Mouse (Mus musculus): ENCODE results near the gene Ccdc102a. TPM values are rescaled to one million over a fixed set of nuclear protein-coding genes. Genes with fewer than 3 reads are reported as not detected.

Ccdc102a gene
- total RNA-seq, 1 experiment, result 10.7 TPM

DNA sequence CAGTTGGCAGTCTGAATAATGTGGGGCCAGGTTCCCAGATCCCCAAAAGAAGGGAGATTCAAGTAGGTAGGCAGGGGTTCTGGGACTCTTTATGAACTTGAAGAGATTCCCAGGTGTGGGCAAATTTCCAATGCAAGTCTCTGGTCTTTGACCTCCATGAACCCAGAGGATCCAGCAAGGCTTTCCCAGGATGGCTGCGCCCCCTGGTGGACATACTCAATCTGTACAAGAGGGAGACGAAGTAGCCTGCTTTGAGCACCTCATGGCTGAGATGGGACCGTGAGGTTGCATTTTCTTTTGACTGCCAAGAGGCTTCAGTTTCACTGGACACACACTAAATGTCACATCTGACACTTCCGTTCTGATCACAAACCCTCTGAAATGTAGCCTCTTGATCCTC, 9.1 kb downstream of the Ccdc102a start:
- no peak overlapping the region for H3K4me3 ChIP-seq (ENCODE audit: insufficient read depth in 1 of 2, low read depth in 1 of 2, low read length in 2 of 2, poor library complexity in 1 of 2, severe bottlenecking in 1 of 2)
- in situ Hi-C loops (cut with MboI; ENCODE audit: low sequenced_read_pairs in 2 of 2, unreplicated experiment in 2 of 2), result no loop called here
- DNase-seq (ENCODE audit: low read depth, low spot score), result peak; percentile 79
- no peaks in the 10 kb centered on the region for H3K9me3 ChIP-seq (ENCODE audit: control insufficient read depth, insufficient read depth, low read depth, low read length)
- peaks cover 7% of the 10 kb centered on the region; the same call in 1 of the 2 replicates for H3K36me3 ChIP-seq (ENCODE audit: control insufficient read depth, insufficient read depth, low read length, poor library complexity, severe bottlenecking)
- TF ChIP-seq MAFK (IDR thresholded peaks at IDR 0.05; ENCODE audit: insufficient read depth, low read depth, low read length) (peak; percentile 13; the same call in 1 of the 2 replicates), CHD2 (IDR thresholded peaks at IDR 0.05; ENCODE audit: low read depth, low read length) (no peak), ZC3H11A (IDR thresholded peaks at IDR 0.05; ENCODE audit: borderline replicate concordance, low read depth, low read length) (peak; percentile 48; the same call in 1 of the 2 replicates)
- H3K4me1 ChIP-seq (ENCODE audit: control insufficient read depth in 2 of 2, insufficient read depth in 2 of 2, low read length in 2 of 2, poor library complexity in 1 of 2), result peaks cover 0 to 2% of the 10 kb centered on the region in 2 experiments; a peak in 2 of 4 replicates
- no peak overlapping the region for H3K27ac ChIP-seq (ENCODE audit: insufficient read depth, low read depth, low read length, poor library complexity, severe bottlenecking)
- H3K9ac ChIP-seq (ENCODE audit: insufficient read depth, low read depth, low read length, poor library complexity, severe bottlenecking), result no peak overlapping the region

DNA sequence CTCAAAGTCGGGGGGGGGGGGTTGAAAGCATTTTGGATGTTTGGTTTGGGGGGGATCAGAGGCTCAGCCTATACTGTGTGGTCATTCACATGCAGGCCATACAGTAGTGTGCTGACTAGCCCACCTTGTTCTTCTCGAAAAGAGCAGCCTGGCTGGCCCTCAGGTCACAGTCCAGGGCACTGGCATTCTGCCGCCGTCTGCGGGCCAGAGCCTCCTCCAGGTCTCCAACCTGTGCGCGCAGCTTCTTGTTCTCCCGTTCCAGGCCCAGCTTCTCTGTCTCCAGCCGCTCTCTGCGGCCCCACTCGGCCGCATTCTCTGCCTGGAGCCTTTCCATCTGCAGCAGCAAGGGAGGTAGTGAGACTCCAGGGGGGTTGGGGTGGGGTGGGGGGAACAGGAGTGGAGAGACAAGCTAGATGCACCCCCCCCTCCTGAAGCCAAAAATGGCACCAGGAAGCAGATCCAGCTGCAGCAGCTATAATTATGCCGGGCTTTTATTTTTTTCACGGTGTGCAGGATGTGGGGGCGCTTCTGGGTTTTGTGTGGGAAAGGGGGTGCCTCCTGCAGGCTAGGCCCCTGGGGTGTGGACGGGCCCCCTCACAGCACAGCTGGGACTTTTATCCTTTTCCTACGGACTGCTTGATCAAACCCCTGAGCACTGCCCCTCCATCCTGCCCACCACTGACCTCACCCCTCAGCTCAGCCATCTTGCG, 10.2 kb downstream of the Ccdc102a start:
- no peak for TF ChIP-seq ZNF384 (IDR thresholded peaks at IDR 0.05; ENCODE audit: low read depth, low read length)
- TF ChIP-seq ZC3H11A (IDR thresholded peaks at IDR 0.05; ENCODE audit: borderline replicate concordance, low read depth, low read length), result no peak
- TF ChIP-seq HCFC1 (IDR thresholded peaks at IDR 0.05; ENCODE audit: borderline replicate concordance, insufficient read depth, low read length), result no peak
- no peak for TF ChIP-seq CHD2 (IDR thresholded peaks at IDR 0.05; ENCODE audit: low read depth, low read length)
- TF ChIP-seq MAFK (IDR thresholded peaks at IDR 0.05; ENCODE audit: insufficient read depth, low read depth, low read length), result no peak
- peaks cover 0 to 2% of the 10 kb centered on the region in 2 experiments; a peak in 1 of 4 replicates for H3K4me1 ChIP-seq (ENCODE audit: control insufficient read depth in 2 of 2, insufficient read depth in 2 of 2, low read length in 2 of 2, poor library complexity in 1 of 2)
- no peak overlapping the region for H3K27ac ChIP-seq (ENCODE audit: insufficient read depth, low read depth, low read length, poor library complexity, severe bottlenecking)

DNA sequence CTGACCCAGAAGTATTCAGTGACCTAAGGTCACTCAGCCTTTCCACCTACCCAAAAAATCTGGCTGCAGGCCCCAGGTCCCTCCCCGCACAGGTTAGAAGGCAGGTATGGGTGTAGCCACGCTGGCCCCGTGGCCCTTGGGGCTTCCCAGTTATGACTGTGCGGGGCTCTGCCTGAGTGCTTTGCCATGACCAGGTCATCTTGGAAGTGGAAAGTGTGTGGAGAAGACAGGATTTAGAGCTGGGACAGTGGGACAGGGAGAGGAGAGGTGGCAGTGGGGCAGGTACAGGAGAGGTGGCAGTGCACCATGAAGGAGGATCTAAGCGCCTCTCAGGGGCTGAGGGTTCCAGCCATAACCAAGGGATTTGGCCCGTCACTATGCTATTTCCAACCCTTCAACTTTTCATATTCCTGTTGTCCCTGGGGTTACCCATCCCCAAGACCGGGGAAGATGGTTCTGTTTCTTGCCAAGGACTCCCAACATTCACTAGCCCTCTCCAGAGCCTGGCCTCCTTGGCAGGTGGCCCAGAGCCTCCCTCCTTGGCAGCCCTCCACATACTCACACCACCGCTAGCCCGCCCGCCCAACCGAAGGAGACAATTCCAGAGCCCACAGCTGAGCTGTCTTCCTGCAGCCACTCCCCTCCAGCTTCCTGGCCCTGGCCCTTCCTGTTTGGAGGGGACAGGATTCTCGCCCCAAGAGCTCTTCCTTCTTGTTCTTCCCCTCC, 13.3 kb downstream of the Ccdc102a start:
- Histone ChIP-seq H3K4me1 (ENCODE audit: control insufficient read depth in 2 of 2, insufficient read depth in 2 of 2, low read length in 2 of 2, poor library complexity in 1 of 2) (peaks cover under 1 to 19% of the 10 kb centered on the region in 2 experiments; a peak in 2 of 4 replicates), H3K36me3 (ENCODE audit: control insufficient read depth, insufficient read depth, low read length, poor library complexity, severe bottlenecking) (peaks cover 9% of the 10 kb centered on the region; the same call in 1 of the 2 replicates), H3K9me3 (ENCODE audit: control insufficient read depth, insufficient read depth, low read depth, low read length) (no peaks in the 10 kb centered on the region), H3K27ac (ENCODE audit: insufficient read depth, low read depth, low read length, poor library complexity, severe bottlenecking) (no peak overlapping the region; the same call in 1 of the 2 replicates), H3K4me3 (ENCODE audit: insufficient read depth in 1 of 2, low read depth in 1 of 2, low read length in 2 of 2, poor library complexity in 1 of 2, severe bottlenecking in 1 of 2) (no peak overlapping the region), H3K9ac (ENCODE audit: insufficient read depth, low read depth, low read length, poor library complexity, severe bottlenecking) (no peak overlapping the region)
- TF ChIP-seq CHD2 (IDR thresholded peaks at IDR 0.05; ENCODE audit: low read depth, low read length) (no peak), MAFK (IDR thresholded peaks at IDR 0.05; ENCODE audit: insufficient read depth, low read depth, low read length) (no peak), ZC3H11A (IDR thresholded peaks at IDR 0.05; ENCODE audit: borderline replicate concordance, low read depth, low read length) (no peak), ZNF384 (IDR thresholded peaks at IDR 0.05; ENCODE audit: low read depth, low read length) (no peak), HCFC1 (IDR thresholded peaks at IDR 0.05; ENCODE audit: borderline replicate concordance, insufficient read depth, low read length) (no peak)
- in situ Hi-C loops (cut with MboI; ENCODE audit: low sequenced_read_pairs in 2 of 2, unreplicated experiment in 2 of 2), result no loop called here
- no peak for DNase-seq (ENCODE audit: low read depth, low spot score)

More for the DNA sequence above, 10.2 kb downstream of the Ccdc102a start:
- Histone ChIP-seq H3K9ac (ENCODE audit: insufficient read depth, low read depth, low read length, poor library complexity, severe bottlenecking) (no peak overlapping the region), H3K4me3 (ENCODE audit: insufficient read depth in 1 of 2, low read depth in 1 of 2, low read length in 2 of 2, poor library complexity in 1 of 2, severe bottlenecking in 1 of 2) (no peak overlapping the region), H3K36me3 (ENCODE audit: control insufficient read depth, insufficient read depth, low read length, poor library complexity, severe bottlenecking) (peaks cover 9% of the 10 kb centered on the region; the same call in 1 of the 2 replicates), H3K9me3 (ENCODE audit: control insufficient read depth, insufficient read depth, low read depth, low read length) (no peaks in the 10 kb centered on the region)
- in situ Hi-C loops (cut with MboI; ENCODE audit: low sequenced_read_pairs in 2 of 2, unreplicated experiment in 2 of 2), result no loop called here
- no peak for DNase-seq (ENCODE audit: low read depth, low spot score)

DNA sequence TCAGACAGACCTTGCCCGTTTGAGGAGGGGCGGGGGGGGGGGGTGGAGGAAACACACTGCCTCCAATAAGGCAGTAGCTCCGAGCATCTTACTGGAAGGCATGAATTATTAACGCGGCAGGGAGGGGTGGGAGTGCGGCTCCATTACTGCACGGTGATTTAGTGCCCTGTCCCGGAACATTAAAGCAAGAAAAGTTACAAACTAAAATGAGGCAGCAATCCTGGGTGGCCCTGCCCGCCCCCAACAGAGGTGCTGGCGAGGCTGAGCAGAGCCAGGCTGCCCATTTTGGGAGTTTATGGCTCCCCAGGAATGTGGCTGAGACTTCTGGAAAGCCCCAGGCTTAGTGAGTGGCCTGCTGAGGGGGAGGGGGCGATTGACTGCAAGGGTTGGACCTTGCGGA, 14.2 kb downstream of the Ccdc102a start:
- peaks cover 5 to 21% of the 10 kb centered on the region in 2 experiments; a peak in 3 of 4 replicates for H3K4me1 ChIP-seq (ENCODE audit: control insufficient read depth in 2 of 2, insufficient read depth in 2 of 2, low read length in 2 of 2, poor library complexity in 1 of 2)
- in situ Hi-C loops (cut with MboI; ENCODE audit: low sequenced_read_pairs in 2 of 2, unreplicated experiment in 2 of 2), result no loop called here
- H3K9me3 ChIP-seq (ENCODE audit: control insufficient read depth, insufficient read depth, low read depth, low read length), result no peaks in the 10 kb centered on the region
- H3K4me3 ChIP-seq (ENCODE audit: insufficient read depth in 1 of 2, low read depth in 1 of 2, low read length in 2 of 2, poor library complexity in 1 of 2, severe bottlenecking in 1 of 2), result no peak overlapping the region
- no peak for DNase-seq (ENCODE audit: low read depth, low spot score)
- H3K36me3 ChIP-seq (ENCODE audit: control insufficient read depth, insufficient read depth, low read length, poor library complexity, severe bottlenecking), result peaks cover 9% of the 10 kb centered on the region; the same call in 1 of the 2 replicates
- no peak for TF ChIP-seq CHD2 (IDR thresholded peaks at IDR 0.05; ENCODE audit: low read depth, low read length)
- TF ChIP-seq MAFK (IDR thresholded peaks at IDR 0.05; ENCODE audit: insufficient read depth, low read depth, low read length), result no peak
- TF ChIP-seq HCFC1 (IDR thresholded peaks at IDR 0.05; ENCODE audit: borderline replicate concordance, insufficient read depth, low read length), result no peak
- TF ChIP-seq ZNF384 (IDR thresholded peaks at IDR 0.05; ENCODE audit: low read depth, low read length), result no peak
- TF ChIP-seq ZC3H11A (IDR thresholded peaks at IDR 0.05; ENCODE audit: borderline replicate concordance, low read depth, low read length), result no peak
- no peak overlapping the region for H3K27ac ChIP-seq (ENCODE audit: insufficient read depth, low read depth, low read length, poor library complexity, severe bottlenecking)
- no peak overlapping the region for H3K9ac ChIP-seq (ENCODE audit: insufficient read depth, low read depth, low read length, poor library complexity, severe bottlenecking)

Data from ES-E14 (cell line).